Mouse (Mus musculus): ENCODE results near the gene Fdps. TPM values are rescaled to one million over a fixed set of nuclear protein-coding genes. Genes with fewer than 3 reads are reported as not detected.
"Not testable (repeated sequence)": the region's sequence is repeated elsewhere in the genome, so short reads cannot be mapped to it uniquely, and the experiment has no call there.

Gene Fdps
- polyA plus RNA-seq, 1 experiment, result 107 TPM

DNA sequence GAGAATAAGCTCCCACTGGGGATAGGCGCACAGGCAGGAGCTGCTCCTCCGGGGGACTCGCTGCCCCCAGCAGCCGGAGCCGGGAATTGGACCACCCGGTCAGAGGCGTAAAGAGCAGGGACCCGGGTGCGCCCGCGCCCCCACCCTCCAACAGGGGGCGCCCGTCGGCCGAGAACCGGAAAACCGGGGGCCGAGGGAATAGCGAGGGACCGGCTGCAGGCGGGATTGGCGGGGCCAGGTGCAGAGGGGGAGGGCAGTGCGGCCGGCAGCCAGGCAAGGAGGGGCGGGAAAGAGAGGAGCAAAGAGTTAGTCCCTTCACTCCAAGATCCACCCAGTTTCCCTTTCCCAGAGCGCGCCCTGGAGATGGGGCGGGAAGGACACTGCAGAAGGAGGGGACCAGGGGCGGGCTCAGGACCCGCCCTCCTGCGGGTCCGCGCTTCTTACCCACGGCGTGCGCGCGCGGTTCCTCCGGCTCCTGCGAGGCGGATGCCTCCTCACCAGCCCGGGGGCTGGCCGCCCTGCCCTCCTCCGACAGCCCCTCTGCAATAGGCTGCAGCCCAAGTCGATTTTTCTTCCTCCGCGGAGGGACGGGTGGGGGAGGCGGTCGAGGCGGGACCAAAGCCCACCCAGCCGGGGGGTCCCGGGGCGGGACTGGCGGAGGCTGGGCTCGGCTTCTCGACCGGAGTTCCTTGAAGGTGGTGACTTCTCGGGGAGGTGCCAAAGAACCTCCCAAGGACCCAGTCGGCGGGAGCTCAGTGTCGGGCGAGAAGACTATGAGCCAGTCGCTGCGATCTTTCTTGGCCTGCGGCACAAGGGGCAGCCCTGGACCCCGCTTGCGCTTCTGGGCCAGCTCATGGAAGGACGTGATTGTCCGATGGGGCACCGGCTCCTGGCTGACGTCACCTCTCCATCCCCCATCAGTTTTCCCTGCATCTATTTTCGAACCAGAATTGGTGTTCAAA, 10.8 kb downstream of the Fdps start:
- peak overlapping the region; percentile 75 for H3K4me3 ChIP-seq (ENCODE audit: insufficient read depth, low read length)
- no peaks in the 10 kb centered on the region for H3K4me1 ChIP-seq (ENCODE audit: control insufficient read depth, insufficient read depth, low read length)
- peak; percentile 14; the same call in 1 of the 2 replicates for TF ChIP-seq CTCF (IDR thresholded peaks at IDR 0.05; ENCODE audit: extremely low read depth, insufficient read depth, low read length)
- TF ChIP-seq POLR2A (IDR thresholded peaks at IDR 0.05; ENCODE audit: extremely low read depth, insufficient read depth, low read length), result peak; percentile 43; the same call in 1 of the 2 replicates
- peak overlapping the region; percentile 60 for H3K27ac ChIP-seq (ENCODE audit: insufficient read depth, low read length)

DNA sequence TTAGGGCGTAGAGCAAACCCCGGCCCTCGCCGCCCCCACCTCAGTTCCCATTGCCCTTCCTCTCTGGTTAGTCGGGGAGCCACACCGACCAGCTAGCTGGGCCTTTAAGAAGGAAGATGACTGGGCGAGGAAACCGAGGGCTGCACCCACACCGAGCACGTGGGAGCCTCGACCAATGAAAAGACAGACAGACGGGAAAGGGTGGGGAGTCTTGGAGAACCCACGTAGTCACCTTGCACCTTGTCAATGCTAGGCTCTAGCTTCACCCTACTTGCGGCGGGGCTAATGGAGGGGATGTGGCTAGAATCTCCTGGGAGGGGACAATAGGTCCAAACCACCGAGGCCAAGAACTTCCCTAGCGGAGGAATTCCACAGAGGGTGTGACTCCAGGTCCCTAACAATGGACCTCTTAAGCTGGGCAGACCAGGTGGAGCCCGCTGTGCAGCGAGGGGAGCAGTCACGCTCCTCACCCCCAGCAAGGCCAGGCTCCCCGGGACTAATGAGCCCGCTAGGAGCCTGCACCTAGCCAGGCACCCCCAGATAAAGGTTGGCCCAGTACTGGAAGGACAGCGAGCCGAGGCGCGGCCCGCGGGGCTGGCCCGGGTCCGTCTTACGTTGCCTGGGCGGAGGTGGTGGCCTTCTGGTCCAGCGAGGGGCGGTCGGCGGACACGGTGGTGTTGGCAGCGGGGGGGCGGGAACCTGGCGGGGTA, 11.7 kb downstream of the Fdps start:
- peak; percentile 88 for TF ChIP-seq POLR2A (IDR thresholded peaks at IDR 0.05; ENCODE audit: extremely low read depth, insufficient read depth, low read length)
- TF ChIP-seq CTCF (IDR thresholded peaks at IDR 0.05; ENCODE audit: extremely low read depth, insufficient read depth, low read length), result no peak
- H3K4me3 ChIP-seq (ENCODE audit: insufficient read depth, low read length), result peak overlapping the region; percentile 75
- no peaks in the 10 kb centered on the region for H3K4me1 ChIP-seq (ENCODE audit: control insufficient read depth, insufficient read depth, low read length)
- peak overlapping the region; percentile 47 for H3K27ac ChIP-seq (ENCODE audit: insufficient read depth, low read length)

DNA sequence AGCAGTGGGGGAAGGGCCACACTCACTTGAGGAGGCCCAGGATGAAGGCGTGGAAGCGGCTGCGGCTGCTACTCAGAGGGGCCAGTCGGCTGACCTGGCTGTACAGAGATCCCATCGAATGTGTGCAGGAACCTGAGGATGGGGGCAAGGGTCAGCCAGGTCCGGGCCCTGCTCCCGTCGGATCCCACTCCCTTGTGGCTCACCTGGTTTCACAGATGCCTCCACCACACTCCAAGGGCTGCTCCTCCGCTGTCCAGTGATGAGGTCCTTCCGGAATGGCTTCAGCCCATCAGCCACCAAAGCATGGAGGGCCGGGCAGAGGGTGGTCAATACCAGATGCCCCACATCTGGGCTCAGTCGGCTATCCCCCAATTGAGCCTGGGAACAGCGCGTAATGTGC, 12.8 kb downstream of the Fdps start:
- H3K4me3 ChIP-seq (ENCODE audit: insufficient read depth, low read length), result peak overlapping the region; percentile 75

GRCm38 (mm10) chr3:89087338-89088110, 14.2 kb downstream of the Fdps start:
- H3K4me3 ChIP-seq (ENCODE audit: insufficient read depth, low read length), result no peak overlapping the region
- TF ChIP-seq CTCF (IDR thresholded peaks at IDR 0.05; ENCODE audit: extremely low read depth, insufficient read depth, low read length) (peak; percentile 56), POLR2A (IDR thresholded peaks at IDR 0.05; ENCODE audit: extremely low read depth, insufficient read depth, low read length) (no peak)

More for the DNA sequence above, 12.8 kb downstream of the Fdps start:
- H3K27ac ChIP-seq (ENCODE audit: insufficient read depth, low read length), result no peak overlapping the region
- peaks cover 3% of the 10 kb centered on the region for H3K4me1 ChIP-seq (ENCODE audit: control insufficient read depth, insufficient read depth, low read length)
- TF ChIP-seq POLR2A (IDR thresholded peaks at IDR 0.05; ENCODE audit: extremely low read depth, insufficient read depth, low read length), result no peak
- no peak for TF ChIP-seq CTCF (IDR thresholded peaks at IDR 0.05; ENCODE audit: extremely low read depth, insufficient read depth, low read length)

GRCm38 (mm10) chr3:89084654-89085190, 17.0 kb downstream of the Fdps start:
- no peak overlapping the region for H3K4me3 ChIP-seq (ENCODE audit: insufficient read depth, low read length)
- peaks cover 4% of the 10 kb centered on the region for H3K4me1 ChIP-seq (ENCODE audit: control insufficient read depth, insufficient read depth, low read length)
- no peak for TF ChIP-seq POLR2A (IDR thresholded peaks at IDR 0.05; ENCODE audit: extremely low read depth, insufficient read depth, low read length)
- TF ChIP-seq CTCF (IDR thresholded peaks at IDR 0.05; ENCODE audit: extremely low read depth, insufficient read depth, low read length), result no peak
- H3K27ac ChIP-seq (ENCODE audit: insufficient read depth, low read length), result peak overlapping the region; percentile 66; the same call in 1 of the 2 replicates

More at GRCm38 (mm10) chr3:89087338-89088110, 14.2 kb downstream of the Fdps start:
- H3K27ac ChIP-seq (ENCODE audit: insufficient read depth, low read length), result no peak overlapping the region
- peaks cover 4% of the 10 kb centered on the region for H3K4me1 ChIP-seq (ENCODE audit: control insufficient read depth, insufficient read depth, low read length)

DNA sequence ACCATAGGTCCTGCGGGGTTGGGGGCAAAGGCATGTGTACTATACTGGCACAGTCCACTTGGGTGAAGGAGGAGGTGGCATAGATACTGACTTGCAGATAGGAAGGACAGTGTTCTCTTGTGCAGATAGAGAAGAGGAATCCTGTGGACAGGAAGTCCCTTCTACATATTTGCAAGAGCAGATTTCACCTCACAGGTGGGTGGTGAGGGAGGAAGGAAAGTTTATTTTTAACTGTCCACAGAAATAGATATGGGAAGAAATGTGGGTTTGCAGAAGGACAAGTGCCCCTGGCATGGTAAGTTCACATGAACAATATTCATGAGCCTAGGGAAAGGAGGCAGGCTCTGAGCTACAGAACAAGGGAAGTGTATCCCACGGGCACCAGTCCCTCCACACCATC, 17.6 kb downstream of the Fdps start:
- H3K4me1 ChIP-seq (ENCODE audit: control insufficient read depth, insufficient read depth, low read length), result peaks cover 4% of the 10 kb centered on the region
- peak overlapping the region; percentile 66; the same call in 1 of the 2 replicates for H3K27ac ChIP-seq (ENCODE audit: insufficient read depth, low read length)
- TF ChIP-seq CTCF (IDR thresholded peaks at IDR 0.05; ENCODE audit: extremely low read depth, insufficient read depth, low read length) (no peak), POLR2A (IDR thresholded peaks at IDR 0.05; ENCODE audit: extremely low read depth, insufficient read depth, low read length) (no peak)
- no peak overlapping the region for H3K4me3 ChIP-seq (ENCODE audit: insufficient read depth, low read length)

DNA sequence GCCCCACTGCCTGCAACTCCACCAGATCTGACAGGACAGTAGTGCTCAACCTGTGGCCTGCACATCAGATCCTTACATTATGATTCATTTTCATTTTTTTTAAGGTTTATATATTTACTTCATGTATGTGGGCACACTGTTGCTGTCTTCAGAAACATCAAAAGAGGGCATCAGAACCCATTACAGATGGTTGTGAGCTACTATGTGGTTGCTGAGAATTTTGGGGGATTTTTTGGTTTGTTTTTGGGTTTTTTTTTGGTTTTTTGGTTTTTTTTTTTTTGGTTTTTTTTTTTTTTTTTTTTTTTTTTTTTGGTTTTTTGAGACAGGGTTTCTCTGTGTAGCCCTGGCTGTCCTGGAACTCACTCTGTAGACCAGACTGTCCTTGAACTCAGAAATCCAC, 19.5 kb downstream of the Fdps start:
- not testable (repeated sequence) for H3K4me1 ChIP-seq (ENCODE audit: control insufficient read depth, insufficient read depth, low read length); H3K27ac ChIP-seq (ENCODE audit: insufficient read depth, low read length); H3K4me3 ChIP-seq (ENCODE audit: insufficient read depth, low read length)

GRCm38 (mm10) chr3:89077383-89077782, 24.4 kb downstream of the Fdps start:
- Histone ChIP-seq H3K27ac (ENCODE audit: insufficient read depth, low read length) (no peak overlapping the region), H3K4me1 (ENCODE audit: control insufficient read depth, insufficient read depth, low read length) (no peaks in the 10 kb centered on the region), H3K4me3 (ENCODE audit: insufficient read depth, low read length) (no peak overlapping the region)
- no peak for TF ChIP-seq POLR2A (IDR thresholded peaks at IDR 0.05; ENCODE audit: extremely low read depth, insufficient read depth, low read length)
- no peak for TF ChIP-seq CTCF (IDR thresholded peaks at IDR 0.05; ENCODE audit: extremely low read depth, insufficient read depth, low read length)

GRCm38 (mm10) chr3:89067265-89067664, 34.5 kb downstream of the Fdps start:
- Histone ChIP-seq H3K4me1 (ENCODE audit: control insufficient read depth, insufficient read depth, low read length) (0 out of 2 replicates have a peak, but pooled peaks cover 1% of the 10 kb centered on the region), H3K4me3 (ENCODE audit: insufficient read depth, low read length) (no peak overlapping the region), H3K27ac (ENCODE audit: insufficient read depth, low read length) (no peak overlapping the region)
- no peak for TF ChIP-seq POLR2A (IDR thresholded peaks at IDR 0.05; ENCODE audit: extremely low read depth, insufficient read depth, low read length)
- TF ChIP-seq CTCF (IDR thresholded peaks at IDR 0.05; ENCODE audit: extremely low read depth, insufficient read depth, low read length), result no peak
